In genomic region chr19:46533525-46533924, GRCm38 (mm10) we compare ENCODE assay signal across 11 mouse cellular contexts. TPM values are rescaled to one million over a fixed set of nuclear protein-coding genes. Genes with fewer than 3 reads are reported as not detected.
DNase-seq lines count a peak whose midpoint lies in the region; ATAC-seq and TF ChIP-seq lines count a peak whose summit lies in the region.
"Had no signal": no experiment of that assay in that cellular context is flagged by ENCODE, and none has a peak within 500 bp of the region (broad histone marks: within the 10 kb centered on the region; RNA-seq: fewer than 3 reads in every experiment).

No protein-coding gene starts in this region.

- H3K9ac ChIP-seq in kidney, embryonic 14.5 days (ENCODE audit: low read depth, low read length): 0 out of 2 replicates have a peak overlapping the region, but pooled peaks have one; percentile 18
- H3K9ac ChIP-seq in embryonic facial prominence, embryonic 14.5 days (ENCODE audit: low read depth, low read length): peak overlapping the region; percentile 19; the same call in 1 of the 2 replicates
- H3K9ac ChIP-seq in hindbrain, embryonic 15.5 days: no peak overlapping the region
- peak overlapping the region; percentile 29; the same call in 1 of the 2 replicates for H3K9ac ChIP-seq in midbrain, postnatal 0 days (replicated peaks; ENCODE audit: low read length, poor library complexity, severe bottlenecking)

- H3K4me2 ChIP-seq in kidney, embryonic 14.5 days (replicated peaks; ENCODE audit: low read depth, low read length): no peak overlapping the region
- H3K4me2 ChIP-seq in embryonic facial prominence, embryonic 14.5 days (ENCODE audit: low read depth, low read length): no peak overlapping the region
- H3K4me2 ChIP-seq in hindbrain, embryonic 15.5 days: no peak overlapping the region
- H3K4me2 ChIP-seq in midbrain, postnatal 0 days (ENCODE audit: low read depth, low read length, poor library complexity, severe bottlenecking): no peak overlapping the region

- no peak for DNase-seq in kidney, postnatal 10 days
- DNase-seq in embryonic facial prominence, embryonic 14.5 days (ENCODE audit: low spot score): no peak
- DNase-seq in midbrain, postnatal 0 days (ENCODE audit: low spot score): no peak
- no peak for DNase-seq in gastrocnemius, adult 8-10 months (ENCODE audit: low spot score in 2 of 2)
- no peak for DNase-seq in left cerebral cortex, adult 11 months (ENCODE audit: low spot score)
- DNase-seq: cerebellum, postnatal 10 days; kidney, adult 2 months; lung, adult 2 months; right cerebral cortex, postnatal 25 days had no signal

- H3K9me3 ChIP-seq in kidney, embryonic 14.5 days (ENCODE audit: control insufficient read depth, low read length): no peaks in the 10 kb centered on the region
- no peaks in the 10 kb centered on the region for H3K9me3 ChIP-seq in embryonic facial prominence, embryonic 14.5 days (ENCODE audit: control insufficient read depth, low read length)
- H3K9me3 ChIP-seq in hindbrain, embryonic 15.5 days: no peaks in the 10 kb centered on the region
- no peaks in the 10 kb centered on the region for H3K9me3 ChIP-seq in midbrain, postnatal 0 days (ENCODE audit: low read length)

- no peak for TF ChIP-seq CTCF in midbrain, postnatal 0 days (IDR thresholded peaks at IDR 0.05)

- H3K27ac ChIP-seq in kidney, embryonic 14.5 days (ENCODE audit: low read depth, low read length): peak overlapping the region; percentile 91
- H3K27ac ChIP-seq in embryonic facial prominence, embryonic 14.5 days (replicated peaks; ENCODE audit: low read depth, low read length): no peak overlapping the region; the same call in 1 of the 2 replicates
- peak overlapping the region; percentile 76; the same call in 1 of the 2 replicates for H3K27ac ChIP-seq in hindbrain, embryonic 15.5 days (replicated peaks)
- H3K27ac ChIP-seq in midbrain, postnatal 0 days (ENCODE audit: low read depth, low read length): 0 out of 2 replicates have a peak overlapping the region, but pooled peaks have one; percentile 57

- no peaks in the 10 kb centered on the region for H3K27me3 ChIP-seq in kidney, embryonic 14.5 days (ENCODE audit: control insufficient read depth, insufficient read depth, low read length)
- H3K27me3 ChIP-seq in embryonic facial prominence, embryonic 14.5 days (replicated peaks; ENCODE audit: control insufficient read depth, insufficient read depth, low read length): no peaks in the 10 kb centered on the region
- no peaks in the 10 kb centered on the region for H3K27me3 ChIP-seq in hindbrain, embryonic 15.5 days
- no peaks in the 10 kb centered on the region for H3K27me3 ChIP-seq in midbrain, postnatal 0 days (ENCODE audit: insufficient read depth, low read length)

- no peak overlapping the region for H3K4me3 ChIP-seq in kidney, embryonic 14.5 days (ENCODE audit: low read length)
- H3K4me3 ChIP-seq in embryonic facial prominence, embryonic 14.5 days (ENCODE audit: low read depth, low read length): no peak overlapping the region
- H3K4me3 ChIP-seq in hindbrain, embryonic 15.5 days: no peak overlapping the region
- H3K4me3 ChIP-seq in midbrain, postnatal 0 days (ENCODE audit: low read depth, low read length): no peak overlapping the region

- 34% methylated on average over 5 of the region's 5 CpGs for WGBS in kidney, embryonic 14.5 days
- WGBS in embryonic facial prominence, embryonic 14.5 days: 64% methylated on average over 5 of the region's 5 CpGs
- WGBS in hindbrain, embryonic 15.5 days: 59% methylated on average over 5 of the region's 5 CpGs
- WGBS in midbrain, postnatal 0 days: 58% methylated on average over 5 of the region's 5 CpGs

- ATAC-seq in kidney, embryonic 14.5 days (ENCODE audit: low FRiP score, low TSS enrichment): no peak
- ATAC-seq in embryonic facial prominence, embryonic 14.5 days (ENCODE audit: low read depth): no peak
- ATAC-seq in hindbrain, embryonic 15.5 days (ENCODE audit: low FRiP score, low read depth): no peak
- ATAC-seq in midbrain, postnatal 0 days (ENCODE audit: low FRiP score): no peak

- peaks cover 66% of the 10 kb centered on the region for H3K4me1 ChIP-seq in kidney, embryonic 14.5 days (ENCODE audit: control insufficient read depth, insufficient read depth, low read length)
- H3K4me1 ChIP-seq in embryonic facial prominence, embryonic 14.5 days (ENCODE audit: control insufficient read depth, insufficient read depth, low read length): peaks cover 45% of the 10 kb centered on the region
- peaks cover 58% of the 10 kb centered on the region for H3K4me1 ChIP-seq in hindbrain, embryonic 15.5 days (replicated peaks)
- H3K4me1 ChIP-seq in midbrain, postnatal 0 days (ENCODE audit: insufficient read depth, low read length): peaks cover 40% of the 10 kb centered on the region

- H3K36me3 ChIP-seq in kidney, embryonic 14.5 days (ENCODE audit: control insufficient read depth, insufficient read depth, low read length): peaks cover 3% of the 10 kb centered on the region; the same call in 1 of the 2 replicates
- no peaks in the 10 kb centered on the region for H3K36me3 ChIP-seq in embryonic facial prominence, embryonic 14.5 days (ENCODE audit: control insufficient read depth, insufficient read depth, low read length)
- H3K36me3 ChIP-seq in hindbrain, embryonic 15.5 days: no peaks in the 10 kb centered on the region
- H3K36me3 ChIP-seq in midbrain, postnatal 0 days (ENCODE audit: insufficient read depth, low read length): no peaks in the 10 kb centered on the region

RNA-seq across cellular contexts. Expression of gene Trim8, which starts 32.0 kb away (rescaled TPM):
- polyA plus RNA-seq in kidney, embryonic 14.5 days (2014; fragmentation: Nextera tagmentation; extraction: Ambion mirVana): 28.3 and 35.6 TPM in 2 replicates
- polyA plus RNA-seq in embryonic facial prominence, embryonic 14.5 days (2014; fragmentation: Nextera tagmentation; extraction: Ambion mirVana): 21.5 and 27.1 TPM in 2 replicates
- 27.8 and 31.9 TPM in 2 replicates for polyA plus RNA-seq in hindbrain, embryonic 15.5 days (2015; fragmentation: Nextera tagmentation; extraction: Ambion mirVana)
- 96.6 and 103 TPM in 2 replicates for total RNA-seq in midbrain, postnatal 0 days (2014; rRNA removed)
- polyA plus RNA-seq in midbrain, postnatal 0 days (2015; fragmentation: Nextera tagmentation; extraction: Ambion mirVana): 27.8 and 30.4 TPM in 2 replicates
- 10 to 100 TPM; 22.0 to 24.0 (median 22.7) TPM for total RNA-seq in gastrocnemius, adult 8-10 months (2022)

RNA-seq across cellular contexts. Expression of gene Arl3, which starts 39.5 kb away (rescaled TPM):
- polyA plus RNA-seq in kidney, embryonic 14.5 days (2014; fragmentation: Nextera tagmentation; extraction: Ambion mirVana): 98.3 and 182 TPM in 2 replicates
- polyA plus RNA-seq in embryonic facial prominence, embryonic 14.5 days (2014; fragmentation: Nextera tagmentation; extraction: Ambion mirVana): 83.7 and 94.0 TPM in 2 replicates
- polyA plus RNA-seq in hindbrain, embryonic 15.5 days (2015; fragmentation: Nextera tagmentation; extraction: Ambion mirVana): 208 and 221 TPM in 2 replicates
- 94.5 and 109 TPM in 2 replicates for total RNA-seq in midbrain, postnatal 0 days (2014; rRNA removed)
- 192 and 194 TPM in 2 replicates for polyA plus RNA-seq in midbrain, postnatal 0 days (2015; fragmentation: Nextera tagmentation; extraction: Ambion mirVana)
- 10 to 100 TPM; 51.1 to 76.4 (median 62.8) TPM for total RNA-seq in gastrocnemius, adult 8-10 months (2022)

RNA-seq across cellular contexts. Expression of gene Sfxn2, which starts 39.6 kb away (rescaled TPM):
- polyA plus RNA-seq in kidney, embryonic 14.5 days (2014; fragmentation: Nextera tagmentation; extraction: Ambion mirVana): 18.1 and 25.1 TPM in 2 replicates
- polyA plus RNA-seq in embryonic facial prominence, embryonic 14.5 days (2014; fragmentation: Nextera tagmentation; extraction: Ambion mirVana): 16.7 and 19.7 TPM in 2 replicates
- 10.2 and 11.3 TPM in 2 replicates for polyA plus RNA-seq in hindbrain, embryonic 15.5 days (2015; fragmentation: Nextera tagmentation; extraction: Ambion mirVana)
- total RNA-seq in midbrain, postnatal 0 days (2014; rRNA removed): 5.9 and 6.0 TPM in 2 replicates
- 9.5 and 9.8 TPM in 2 replicates for polyA plus RNA-seq in midbrain, postnatal 0 days (2015; fragmentation: Nextera tagmentation; extraction: Ambion mirVana)
- total RNA-seq in gastrocnemius, adult 8-10 months (2022): 1 to 10 TPM; 1.6 to 3.0 (median 2.8) TPM
